Mouse (Mus musculus) intestine, embryonic 14.5 days (tissue): ENCODE results near the gene Fbxw4. TPM values are rescaled to one million over a fixed set of nuclear protein-coding genes. Genes with fewer than 3 reads are reported as not detected.
A peak's percentile ranks its signal among the peaks of the same experiment; 100 is the strongest.

Source experiments
- ATAC-seq: fragments of 200-750 bp; cut with Nextera tagmentation; replicated peaks from 2 replicates; pipeline ENCODE4 v1.8.0; 2017; ENCODE audit warnings: low read depth, moderate number of reproducible peaks, moderate TSS enrichment, moderate library complexity; ENCODE audit not compliant: low FRiP score, low TSS enrichment
- DNase-seq: peaks from one replicate; pipeline ENCODE4 v3.0.0-alpha.2; 2018; ENCODE audit warnings: low spot score
- H3K27ac ChIP-seq: fragments of 300-500 bp; sonication (generic); 2 replicates; pipeline ENCODE4 v1.5.1; 2014; ENCODE audit warnings: low read depth, mild to moderate bottlenecking, control low read depth
- H3K27me3 ChIP-seq: fragments of 300-500 bp; sonication (generic); replicated peaks from 2 replicates; pipeline ENCODE4 v1.6.1; 2014; ENCODE audit warnings: low read length, control low read depth; ENCODE audit not compliant: control insufficient read depth, insufficient read depth
- H3K36me3 ChIP-seq: fragments of 300-500 bp; sonication (generic); 2 replicates; pipeline ENCODE4 v1.6.1; 2014; ENCODE audit warnings: low read length, control low read depth; ENCODE audit not compliant: control insufficient read depth, insufficient read depth
- H3K4me1 ChIP-seq: fragments of 300-500 bp; sonication (generic); replicated peaks from 2 replicates; pipeline ENCODE4 v1.6.1; 2014; ENCODE audit warnings: low read length, control low read depth, mixed read lengths; ENCODE audit not compliant: control insufficient read depth, insufficient read depth
- H3K4me2 ChIP-seq: fragments of 300-500 bp; sonication (generic); 2 replicates; pipeline ENCODE4 v1.6.1; 2014; ENCODE audit warnings: low read length
- H3K4me3 ChIP-seq: fragments of 300-500 bp; sonication (generic); 2 replicates; pipeline ENCODE4 v1.5.1; 2014; ENCODE audit warnings: low read depth, low read length, control low read depth, mixed read lengths
- H3K9ac ChIP-seq: fragments of 300-500 bp; sonication (generic); 2 replicates; pipeline ENCODE4 v1.6.1; 2014; ENCODE audit warnings: mild to moderate bottlenecking, low read length
- H3K9me3 ChIP-seq: fragments of 300-500 bp; sonication (generic); 2 replicates; pipeline ENCODE4 v1.6.1; 2016; ENCODE audit warnings: low read length, control low read depth; ENCODE audit not compliant: control insufficient read depth
- WGBS: fragments of 180-500 bp; shearing (Covaris S2); extraction: QIAGEN DNeasy Blood & Tissue Kit; methylation state at CpG from one replicate; pipeline ENCODE4 v1.1.7; 2014; 5-methylcytosine and 5-hydroxymethylcytosine counted together
- polyA plus RNA-seq: library from polyadenylated mRNA; unstranded; fragments of >200 nt; fragmentation: Nextera tagmentation; extraction: Ambion mirVana; gene quantifications from 2 replicates; pipeline ENCODE4 v1.2.1, GENCODE M21; 2014

The Fbxw4 gene
- polyA plus RNA-seq, 1 experiment from 2014 or later = 5.2 TPM

DNA sequence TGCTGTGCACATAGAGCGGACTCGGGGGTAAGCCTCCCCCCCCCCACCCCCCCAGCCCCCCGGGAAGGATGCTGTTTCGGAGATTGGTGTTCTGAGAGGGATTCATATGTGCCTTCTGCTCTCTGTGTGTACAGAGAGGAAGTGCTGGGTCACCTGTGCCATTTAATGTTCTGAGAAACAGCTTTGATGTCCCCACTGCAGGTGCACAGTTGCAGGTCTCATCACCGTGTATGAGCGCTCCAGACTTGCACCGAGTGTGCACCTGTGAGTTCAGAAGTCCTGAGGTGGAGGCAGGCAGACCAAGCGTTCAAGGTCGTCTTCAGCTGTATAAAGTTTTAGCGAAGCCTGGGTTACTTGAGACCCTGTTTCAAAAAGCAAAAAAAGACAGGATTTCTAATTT lies 23.6 kb upstream of the Fbxw4 start:
- H3K4me2 ChIP-seq = no peak overlapping the region
- ATAC-seq (no peak), DNase-seq (no peak)
- H3K36me3 ChIP-seq = no peaks in the 10 kb centered on the region
- no peaks in the 10 kb centered on the region for H3K9me3 ChIP-seq
- WGBS = 75% methylated on average over 10 of the region's 10 CpGs
- no peaks in the 10 kb centered on the region for H3K27me3 ChIP-seq
- no peaks in the 10 kb centered on the region for H3K4me1 ChIP-seq
- H3K9ac ChIP-seq = no peak overlapping the region
- H3K27ac ChIP-seq = no peak overlapping the region
- no peak overlapping the region for H3K4me3 ChIP-seq

DNA sequence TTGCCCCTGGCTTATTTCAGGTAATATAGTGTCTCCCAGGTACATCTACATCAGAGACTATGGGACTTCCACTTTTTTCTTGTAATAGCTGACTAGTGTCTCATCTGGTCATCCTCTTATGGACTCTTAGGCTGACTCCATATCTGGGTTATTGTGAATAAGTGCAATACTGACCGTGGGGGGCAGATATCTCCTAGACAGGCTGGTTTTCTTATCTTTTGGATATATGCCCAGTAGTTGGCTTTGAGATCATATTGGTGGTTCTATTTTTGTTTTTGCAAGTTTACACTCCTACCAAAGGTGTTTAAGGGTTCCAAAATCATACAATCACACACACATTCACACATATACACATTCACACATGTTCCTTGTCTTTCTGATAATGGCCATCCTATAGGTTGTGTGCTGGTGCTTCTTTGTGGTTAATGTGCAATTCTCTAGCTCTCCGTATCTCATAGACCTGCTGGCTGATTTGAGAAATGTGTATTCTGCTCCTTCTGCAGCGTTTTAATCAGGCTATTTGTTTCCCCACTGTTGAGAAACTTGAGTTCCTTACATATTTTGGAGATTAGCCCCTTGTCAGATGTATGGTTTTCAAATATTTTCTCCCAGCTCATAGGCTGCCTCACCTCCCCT lies 20.5 kb upstream of the Fbxw4 start:
- Histone ChIP-seq H3K9ac (no peak overlapping the region), H3K27ac (no peak overlapping the region), H3K9me3 (no peaks in the 10 kb centered on the region), H3K27me3 (peaks cover 18% of the 10 kb centered on the region), H3K36me3 (no peaks in the 10 kb centered on the region), H3K4me3 (no peak overlapping the region), H3K4me2 (no peak overlapping the region), H3K4me1 (0 out of 2 replicates have a peak, but pooled peaks cover 4% of the 10 kb centered on the region)
- WGBS = 51% methylated on average over 3 of the region's 3 CpGs
- DNase-seq (no peak), ATAC-seq (no peak)

DNA sequence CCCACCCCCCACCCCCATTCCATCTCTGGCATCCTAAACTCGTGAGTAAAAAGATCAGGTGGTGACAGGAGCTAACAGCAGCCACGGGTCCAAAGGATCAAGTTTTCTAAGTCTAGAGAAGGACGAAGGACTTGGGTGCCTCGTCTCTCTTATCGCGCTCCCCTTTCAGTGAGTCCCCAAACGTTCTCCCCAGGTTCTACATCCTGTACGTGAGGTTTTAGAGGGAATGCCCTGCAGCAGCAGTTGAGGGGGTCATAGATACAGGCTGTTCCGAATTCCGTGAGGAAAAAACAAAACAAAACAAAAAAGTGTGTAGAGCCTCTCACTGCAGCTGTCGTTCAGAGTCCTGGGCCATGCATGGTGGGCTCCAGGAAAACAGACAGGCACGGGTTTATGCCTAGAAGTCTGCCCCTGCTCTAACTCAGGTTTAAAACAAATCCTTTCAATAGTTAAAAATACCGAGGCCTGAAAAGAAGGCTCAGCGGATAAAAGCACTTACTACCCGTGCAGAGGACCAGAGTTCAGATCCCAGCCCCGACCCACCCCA lies 16.7 kb upstream of the Fbxw4 start:
- Histone ChIP-seq H3K27me3 (peaks cover 37% of the 10 kb centered on the region), H3K27ac (no peak overlapping the region), H3K9me3 (no peaks in the 10 kb centered on the region), H3K36me3 (no peaks in the 10 kb centered on the region), H3K9ac (no peak overlapping the region), H3K4me1 (0 out of 2 replicates have a peak, but pooled peaks cover 4% of the 10 kb centered on the region), H3K4me3 (no peak overlapping the region), H3K4me2 (peak overlapping the region; percentile 52)
- 7% methylated on average over 16 of the region's 16 CpGs for WGBS
- no peak for ATAC-seq
- DNase-seq = peak; percentile 58

DNA sequence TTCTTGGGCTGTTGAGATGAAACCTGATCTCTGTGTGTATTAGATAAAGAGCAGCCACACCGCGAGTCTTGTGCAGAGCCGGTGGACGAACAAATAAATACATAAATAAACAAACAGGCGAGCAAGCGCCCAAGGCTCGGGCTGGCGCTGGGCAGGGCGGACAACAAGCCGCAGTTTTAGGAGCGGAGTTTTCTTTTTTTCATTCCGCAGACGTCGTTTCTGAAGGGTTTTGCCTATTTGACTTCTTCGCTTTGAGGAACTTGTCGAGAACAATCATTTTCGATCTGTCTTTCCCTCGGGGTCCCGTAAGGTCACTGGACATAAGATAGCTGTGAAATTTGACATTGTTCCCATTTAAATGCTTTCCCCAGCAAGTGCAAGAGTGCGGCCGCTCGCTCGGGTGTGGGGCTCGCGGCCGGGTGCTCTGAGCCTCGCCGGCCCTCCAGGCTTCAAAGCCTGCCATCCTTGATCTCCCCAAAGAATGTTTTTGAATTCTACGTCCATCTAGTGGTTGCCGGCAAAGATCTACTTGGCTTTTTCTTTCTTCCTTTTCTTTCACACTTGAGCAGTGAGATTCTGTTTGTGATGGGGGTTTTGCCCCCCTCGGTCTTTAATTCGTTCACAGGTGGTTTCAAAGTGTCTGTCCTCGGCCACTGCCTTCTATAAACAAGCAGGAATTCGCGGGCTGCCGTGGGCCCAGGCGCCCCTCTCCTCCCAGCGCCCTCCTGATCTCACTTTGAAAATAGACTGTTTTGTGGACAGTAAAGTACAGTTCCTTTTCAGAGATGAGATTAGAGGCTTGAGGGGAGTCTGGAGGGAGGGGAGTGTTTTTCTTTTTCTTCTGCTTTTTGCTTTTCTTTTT lies 15.8 kb upstream of the Fbxw4 start:
- WGBS = 1% methylated on average over 38 of the region's 38 CpGs
- H3K27ac ChIP-seq = no peak overlapping the region
- DNase-seq (peak; percentile 74), ATAC-seq (no peak)
- H3K27me3 ChIP-seq = peaks cover 37% of the 10 kb centered on the region
- peak overlapping the region; percentile 27 for H3K4me3 ChIP-seq
- H3K4me2 ChIP-seq = peak overlapping the region; percentile 52
- 0 out of 2 replicates have a peak, but pooled peaks cover 4% of the 10 kb centered on the region for H3K4me1 ChIP-seq
- H3K9ac ChIP-seq = no peak overlapping the region
- H3K36me3 ChIP-seq = no peaks in the 10 kb centered on the region
- H3K9me3 ChIP-seq = no peaks in the 10 kb centered on the region

DNA sequence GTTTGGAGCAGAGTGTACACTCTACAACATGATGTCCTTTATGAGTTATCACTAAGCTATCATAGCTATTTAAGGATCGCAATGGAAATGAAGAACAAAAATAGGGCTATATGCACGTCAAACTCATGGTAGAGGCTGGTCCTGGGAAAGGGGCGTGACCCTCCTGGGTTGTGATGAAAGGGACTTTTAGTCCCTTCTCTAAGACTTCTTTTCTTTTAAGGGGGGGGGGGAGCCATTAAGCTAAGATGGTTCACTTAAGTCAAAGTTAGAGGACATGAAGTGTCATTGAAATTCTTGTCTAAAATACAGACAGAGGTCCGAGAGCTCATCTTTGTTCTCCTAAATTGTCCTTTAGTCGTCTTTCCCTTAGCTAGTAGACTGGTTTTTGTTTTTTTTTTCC lies 15.1 kb upstream of the Fbxw4 start:
- Histone ChIP-seq H3K4me3 (no peak overlapping the region), H3K27me3 (peaks cover 37% of the 10 kb centered on the region), H3K36me3 (no peaks in the 10 kb centered on the region), H3K27ac (no peak overlapping the region), H3K9ac (no peak overlapping the region), H3K4me1 (0 out of 2 replicates have a peak, but pooled peaks cover 4% of the 10 kb centered on the region), H3K4me2 (peak overlapping the region; percentile 52; the same call in 1 of the 2 replicates), H3K9me3 (no peaks in the 10 kb centered on the region)
- DNase-seq (no peak), ATAC-seq (no peak)
- WGBS = 32% methylated on average over 5 of the region's 5 CpGs

DNA sequence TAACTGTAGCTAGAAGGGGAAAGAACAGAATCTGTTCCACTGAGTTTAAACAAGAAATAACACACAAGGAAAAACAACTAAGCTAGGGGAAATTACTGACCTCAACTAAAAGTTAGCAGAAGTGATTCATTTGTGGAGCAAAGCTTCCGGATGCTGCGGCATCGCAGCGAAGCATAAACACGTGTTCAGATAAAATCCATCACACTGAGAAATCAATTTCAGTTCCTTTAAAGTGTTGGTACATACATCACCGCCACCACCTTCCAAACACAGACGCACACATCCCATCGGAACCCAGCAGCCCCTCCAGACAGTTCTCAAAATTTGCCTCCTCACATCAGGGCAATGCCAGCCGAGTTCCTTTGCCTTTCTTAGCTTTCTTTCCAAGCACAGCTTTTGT lies 12.9 kb upstream of the Fbxw4 start:
- 69% methylated on average over 9 of the region's 9 CpGs for WGBS
- Histone ChIP-seq H3K27me3 (peaks cover 37% of the 10 kb centered on the region), H3K36me3 (no peaks in the 10 kb centered on the region), H3K9ac (no peak overlapping the region), H3K4me3 (no peak overlapping the region), H3K27ac (no peak overlapping the region), H3K4me2 (no peak overlapping the region), H3K9me3 (no peaks in the 10 kb centered on the region), H3K4me1 (0 out of 2 replicates have a peak, but pooled peaks cover 4% of the 10 kb centered on the region)
- ATAC-seq (no peak), DNase-seq (no peak)

DNA sequence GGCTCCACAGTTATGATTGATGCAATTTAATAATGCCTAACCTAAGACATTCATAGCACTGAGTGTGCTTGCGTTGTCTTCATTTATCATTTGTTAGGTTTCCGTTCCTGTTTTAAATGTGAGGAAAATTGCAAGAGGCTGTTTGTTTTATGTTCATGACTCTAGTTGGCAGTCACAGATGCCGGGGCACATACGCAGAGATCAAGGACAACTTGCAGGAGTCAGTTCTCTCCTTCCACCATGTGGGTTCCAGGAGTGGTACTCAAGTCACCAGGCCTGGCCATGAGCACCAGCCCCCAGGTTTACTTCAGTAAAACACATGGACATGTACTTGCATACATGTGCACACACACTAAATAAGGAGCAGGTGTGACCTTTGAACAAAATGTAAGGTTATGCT lies 8.9 kb upstream of the Fbxw4 start:
- DNase-seq (no peak), ATAC-seq (no peak)
- H3K27ac ChIP-seq = no peak overlapping the region
- 91% methylated on average over 4 of the region's 4 CpGs for WGBS
- no peaks in the 10 kb centered on the region for H3K4me1 ChIP-seq
- H3K4me2 ChIP-seq = no peak overlapping the region
- H3K27me3 ChIP-seq = peaks cover 5% of the 10 kb centered on the region
- H3K4me3 ChIP-seq = no peak overlapping the region
- no peak overlapping the region for H3K9ac ChIP-seq
- H3K9me3 ChIP-seq = no peaks in the 10 kb centered on the region
- no peaks in the 10 kb centered on the region for H3K36me3 ChIP-seq

DNA sequence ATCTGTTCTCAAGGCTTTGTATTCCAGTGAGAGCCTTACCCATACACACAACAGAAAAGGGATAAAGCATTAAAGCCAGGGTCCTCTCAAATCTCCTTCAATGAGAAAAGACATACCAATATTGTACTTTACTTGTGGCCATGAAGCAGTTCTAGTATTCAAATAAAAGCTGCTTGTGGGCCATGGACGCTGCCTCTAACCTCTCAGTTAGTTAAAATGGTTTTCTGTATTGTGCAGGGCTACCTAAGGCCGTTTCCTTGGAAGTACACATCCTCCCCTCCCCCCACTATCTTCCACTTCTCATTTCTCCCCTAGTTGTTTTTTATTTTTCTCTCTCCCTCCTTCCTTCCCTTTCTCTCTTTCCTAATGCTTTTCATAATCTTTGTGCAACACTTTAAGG lies 3.7 kb upstream of the Fbxw4 start:
- H3K4me1 ChIP-seq = peaks cover 11% of the 10 kb centered on the region
- no peaks in the 10 kb centered on the region for H3K9me3 ChIP-seq
- no peak overlapping the region for H3K4me2 ChIP-seq
- no peak overlapping the region for H3K9ac ChIP-seq
- H3K27me3 ChIP-seq = no peaks in the 10 kb centered on the region
- DNase-seq = no peak
- H3K4me3 ChIP-seq = no peak overlapping the region
- no peak for ATAC-seq
- no peaks in the 10 kb centered on the region for H3K36me3 ChIP-seq
- 59% methylated on average over 2 of the region's 2 CpGs for WGBS
- H3K27ac ChIP-seq = no peak overlapping the region
